ENCODE assay signal across 8 mouse cellular contexts in genomic region chr11:71346024-71346423, GRCm38 (mm10).
DNase-seq lines count a peak whose midpoint lies in the region; ATAC-seq and TF ChIP-seq lines count a peak whose summit lies in the region.

No protein-coding gene starts in this region.

- intact Hi-C loops in left cerebral cortex, postnatal 4 days (cut with DNase I), result loop anchor here (2.0 to 5.0 kb wide), 2 partner anchors 406 to 693 kb away; no protein-coding TSS in a partner anchor

- no peaks in the 10 kb centered on the region for H3K4me1 ChIP-seq in lung, embryonic 14.5 days (ENCODE audit: insufficient read depth)

- H3K36me3 ChIP-seq in lung, embryonic 14.5 days (ENCODE audit: insufficient read depth), result no peaks in the 10 kb centered on the region

- 26% methylated on average over 3 of the region's 3 CpGs for WGBS in lung, embryonic 14.5 days

- no peak for TF ChIP-seq CTCF in lung, embryonic 14.5 days (IDR thresholded peaks at IDR 0.05; ENCODE audit: low read depth)

- H3K9me3 ChIP-seq in lung, embryonic 14.5 days (ENCODE audit: low read depth, low read length), result no peaks in the 10 kb centered on the region

- no peaks in the 10 kb centered on the region for H3K27me3 ChIP-seq in lung, embryonic 14.5 days (ENCODE audit: insufficient read depth, low read length)

- ATAC-seq in lung, embryonic 14.5 days (ENCODE audit: insufficient read depth), result no peak

- no peak overlapping the region for H3K4me3 ChIP-seq in lung, embryonic 14.5 days (ENCODE audit: low read depth, low read length)

- H3K27ac ChIP-seq in lung, embryonic 14.5 days (ENCODE audit: low read depth), result no peak overlapping the region

- H3K4me2 ChIP-seq in lung, embryonic 14.5 days, result no peak overlapping the region

- H3K9ac ChIP-seq in lung, embryonic 14.5 days, result no peak overlapping the region

- peak; percentile 43 to 81 for DNase-seq in adrenal gland, adult (ENCODE audit: inconsistent age in 2 of 2, low spot score in 1 of 2)
- DNase-seq in adrenal gland, postnatal 4 days (ENCODE audit: low spot score in 2 of 2), result no peak
- peak; percentile 38 for DNase-seq in lung, embryonic 14.5 days
- no peak for DNase-seq in lung, postnatal 14 days
- DNase-seq in frontal cortex, postnatal 36 days (ENCODE audit: low spot score in 2 of 2), result peak; percentile 39 to 54
- DNase-seq in left cerebral cortex, postnatal 4 days, result peak; percentile 76
- DNase-seq in B cell, adult 2 months, result no peak
- DNase-seq in spleen, adult 18-20 months, result no peak

Comparison
In these comparisons a context has a peak if more than half of its experiments do, and no peak if none do; other contexts are left out.
1. DNase-seq: peak in adrenal gland, adult (2 of 2), lung, embryonic 14.5 days (single experiment), frontal cortex, postnatal 36 days (2 of 2) and left cerebral cortex, postnatal 4 days (single experiment); none in adrenal gland, postnatal 4 days (0 of 2), lung, postnatal 14 days (single experiment), B cell, adult 2 months (0 of 2) and spleen, adult 18-20 months (0 of 2).